Mouse (Mus musculus) thymus, postnatal 0 days (tissue): ENCODE measurements around the gene Rhpn2. TPM values are rescaled to one million over a fixed set of nuclear protein-coding genes. Genes with fewer than 3 reads are reported as not detected.

Experiments
- DNase-seq: peaks from one replicate; pipeline ENCODE4 v3.0.0-alpha.2; 2015; ENCODE audit warnings: low spot score
- polyA plus RNA-seq: library from polyadenylated mRNA; unstranded; fragments of >200 nt; fragmentation: Nextera tagmentation; extraction: Ambion mirVana; gene quantifications from 2 replicates; pipeline ENCODE4 v1.2.1, GENCODE M21; 2015

Gene Rhpn2
- polyA plus RNA-seq, 1 experiment from 2014 or later = 1.2 TPM

DNA sequence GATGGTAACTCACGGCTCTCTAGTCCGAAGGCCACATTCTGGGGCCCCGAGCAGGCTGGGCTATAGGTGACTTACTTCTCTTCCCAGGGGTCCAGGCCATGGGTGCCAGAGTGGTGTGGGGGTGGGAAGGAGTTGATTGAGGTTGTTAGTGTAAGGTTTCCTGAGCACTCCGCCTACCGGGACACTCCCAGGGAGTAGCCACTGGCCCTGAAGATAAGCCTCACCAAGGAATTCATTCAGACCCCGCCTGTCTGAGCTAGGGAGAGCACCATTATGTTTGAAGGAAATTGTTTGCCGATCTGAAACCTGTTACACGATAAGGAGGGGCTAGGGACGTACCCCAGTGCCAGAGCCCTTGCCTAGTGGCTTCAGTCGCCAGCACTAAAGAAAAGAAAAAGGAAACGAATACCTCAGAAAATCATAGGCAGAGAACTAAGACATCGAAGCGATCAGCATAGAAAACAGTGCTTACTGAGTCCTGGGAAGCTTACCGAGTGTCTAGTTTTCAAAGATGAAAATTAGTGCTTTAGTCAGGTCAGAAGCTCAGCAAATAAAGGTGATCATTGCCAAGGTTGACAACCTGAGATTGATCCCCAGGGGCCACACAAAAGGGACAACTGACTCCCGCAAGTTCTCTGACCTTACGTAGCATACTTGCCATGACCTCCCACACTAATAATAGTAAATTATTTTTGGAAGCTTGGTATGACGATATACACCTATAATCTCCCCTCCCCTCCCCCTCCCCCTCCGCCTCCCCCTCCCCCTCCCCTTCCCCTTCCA is 14.1 kb downstream of the Rhpn2 start:
- DNase-seq = no peak

DNA sequence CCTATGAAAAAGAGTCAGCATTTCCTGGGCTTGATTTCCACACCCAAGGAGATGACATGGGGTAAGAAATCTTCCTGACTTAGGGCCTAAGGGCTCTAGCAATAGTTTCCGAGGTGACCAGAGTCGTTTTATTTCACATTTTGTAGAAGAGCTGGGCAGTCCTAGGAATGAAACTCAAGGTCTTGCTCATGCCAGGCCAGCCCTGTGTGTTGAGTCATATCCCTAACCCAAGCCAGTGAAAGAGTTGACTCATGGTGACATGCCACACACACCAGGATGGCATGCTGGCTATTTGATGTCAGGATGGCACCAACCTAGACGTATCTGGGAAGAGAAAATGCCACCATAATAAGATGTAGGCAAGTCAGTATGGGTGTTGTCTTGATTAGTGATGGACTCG is 15.1 kb downstream of the Rhpn2 start:
- no peak for DNase-seq

DNA sequence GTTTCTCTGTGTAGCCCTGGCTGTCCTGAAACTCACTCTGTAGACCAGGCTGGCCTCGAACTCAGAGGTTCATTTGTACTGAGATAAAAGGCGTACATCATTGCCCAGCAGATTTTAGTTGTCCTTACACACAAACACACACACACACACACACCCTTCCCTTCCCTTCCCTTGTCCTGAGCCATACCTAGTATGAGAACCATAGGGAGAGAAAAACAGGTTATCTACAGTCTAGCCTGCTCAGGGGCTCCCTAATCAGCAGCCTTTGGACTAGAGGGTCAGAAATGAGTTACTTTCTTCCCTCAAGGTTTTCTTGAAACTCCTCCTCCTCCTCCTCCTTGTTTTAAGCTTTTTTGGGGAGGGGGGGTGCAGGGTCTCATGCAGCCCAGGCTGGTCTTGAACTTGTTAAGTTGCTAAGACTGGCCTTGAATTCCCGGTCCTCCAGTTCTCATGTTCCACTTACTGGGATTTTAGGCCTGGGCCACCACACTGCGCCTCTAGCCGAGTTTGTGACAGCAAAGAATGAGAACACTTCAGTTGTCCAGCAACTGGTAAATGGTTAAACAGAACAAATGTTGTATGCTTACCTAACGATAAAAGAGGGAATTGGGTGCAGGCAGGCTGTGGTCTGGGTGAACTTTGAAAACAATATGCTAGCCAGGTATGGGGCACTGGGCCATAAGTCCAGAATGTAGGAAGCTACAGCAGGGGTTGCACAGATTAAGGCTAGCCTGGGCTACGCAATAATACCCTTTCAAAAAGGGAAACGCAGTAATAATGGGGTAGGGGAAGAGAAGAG is 16.1 kb downstream of the Rhpn2 start:
- no peak for DNase-seq

DNA sequence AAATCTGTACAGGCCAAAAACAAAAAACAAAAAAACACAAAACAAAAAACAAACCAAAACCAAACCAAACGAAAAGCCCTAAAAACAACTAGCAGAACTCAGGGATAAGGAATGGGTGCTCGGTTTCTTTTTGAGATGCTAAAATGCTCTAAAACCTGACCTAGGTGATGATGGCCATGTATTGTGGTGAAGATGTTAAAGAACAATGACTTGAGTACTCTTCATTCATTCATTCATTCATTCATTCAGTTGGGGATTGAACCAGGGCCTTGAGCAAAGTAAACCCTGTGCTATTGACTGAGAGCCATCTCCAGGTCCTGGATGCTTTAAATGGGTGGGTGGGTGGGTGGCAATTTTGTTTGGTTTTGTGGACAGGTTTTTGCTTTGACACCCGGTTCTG is 17.2 kb downstream of the Rhpn2 start:
- no peak for DNase-seq

DNA sequence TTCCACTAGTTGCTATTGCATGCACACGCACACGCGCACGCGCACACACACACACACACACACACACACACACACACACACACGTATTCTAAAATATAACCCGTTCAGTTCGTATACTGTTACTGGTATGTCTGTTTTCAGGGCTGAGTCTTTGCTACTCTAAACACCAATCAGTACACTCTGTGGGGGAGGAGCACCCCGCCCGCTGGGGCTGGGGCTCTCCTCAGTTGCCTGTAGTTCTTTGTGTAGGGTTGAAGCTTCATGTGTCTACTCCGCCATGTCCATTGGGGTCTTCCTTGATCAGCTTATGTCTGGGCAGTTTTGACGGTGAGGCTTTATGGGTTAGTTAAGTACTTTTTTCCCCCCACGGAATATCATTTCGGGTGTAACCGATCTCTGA is 19.3 kb downstream of the Rhpn2 start:
- DNase-seq = no peak

DNA sequence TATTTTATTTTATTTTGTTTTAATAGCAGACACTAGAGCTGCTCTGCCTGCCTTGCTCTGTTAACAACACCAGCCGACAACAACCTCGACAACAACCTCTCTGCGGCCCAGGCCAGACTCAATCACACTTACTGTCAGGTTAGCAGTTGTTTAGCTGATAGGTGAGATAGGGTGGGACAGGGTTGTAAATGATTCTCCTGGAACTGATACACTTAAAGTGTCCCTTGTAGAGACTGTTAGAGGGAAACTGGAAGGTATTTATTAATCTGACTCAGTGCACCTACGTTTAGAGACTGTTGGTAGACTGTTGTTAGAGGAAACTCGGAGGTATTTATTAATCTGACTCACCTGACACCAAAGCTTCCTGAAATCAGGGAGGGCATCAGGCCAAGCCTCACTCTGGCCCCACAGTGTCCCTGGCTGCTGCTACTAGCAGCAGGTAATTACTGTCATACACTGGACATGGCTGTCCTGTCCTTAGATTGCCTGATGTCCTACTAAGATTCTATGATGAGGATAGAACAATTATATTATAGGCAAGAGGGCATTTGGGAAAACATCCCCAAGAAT is 21.4 kb downstream of the Rhpn2 start:
- DNase-seq = no peak

DNA sequence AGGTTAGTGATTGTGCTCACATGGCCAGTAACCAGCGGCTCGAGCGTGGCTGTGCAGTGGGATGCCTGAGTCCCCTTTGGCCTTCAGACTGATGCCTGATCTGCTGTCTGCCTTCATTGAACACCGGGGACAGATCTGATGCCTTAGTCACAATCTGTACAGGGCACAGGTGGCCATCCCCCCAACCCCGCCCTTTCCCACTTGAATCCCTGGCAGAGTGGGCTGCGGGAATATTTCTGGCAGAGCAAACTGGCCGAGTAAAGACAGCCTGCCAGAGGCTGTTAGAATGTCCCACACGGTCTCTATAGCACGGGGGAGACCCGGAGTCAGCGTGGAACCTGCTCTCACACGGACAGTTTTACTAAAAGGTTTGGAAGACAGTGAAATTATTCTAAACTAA is 23.7 kb downstream of the Rhpn2 start:
- DNase-seq = no peak

DNA sequence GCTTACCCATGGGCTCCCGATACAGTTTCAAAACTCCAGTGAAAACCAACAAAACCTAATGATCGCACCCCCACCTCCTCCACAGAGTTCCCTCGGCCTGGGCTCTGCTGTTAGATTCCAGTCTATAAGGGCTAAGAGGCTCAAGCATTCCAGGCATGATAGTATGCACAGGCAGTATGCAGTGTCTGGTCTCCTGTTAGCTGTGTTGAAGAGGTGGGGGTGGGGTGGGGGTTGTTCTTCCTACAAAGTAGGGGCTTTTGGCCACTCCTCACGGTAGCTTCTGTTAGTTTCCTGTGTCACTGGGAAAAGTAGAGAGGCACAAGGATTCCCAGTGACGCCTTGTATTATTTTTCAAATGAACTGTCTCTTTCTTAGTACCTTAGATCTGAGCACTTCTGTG is 28.3 kb downstream of the Rhpn2 start:
- no peak for DNase-seq

DNA sequence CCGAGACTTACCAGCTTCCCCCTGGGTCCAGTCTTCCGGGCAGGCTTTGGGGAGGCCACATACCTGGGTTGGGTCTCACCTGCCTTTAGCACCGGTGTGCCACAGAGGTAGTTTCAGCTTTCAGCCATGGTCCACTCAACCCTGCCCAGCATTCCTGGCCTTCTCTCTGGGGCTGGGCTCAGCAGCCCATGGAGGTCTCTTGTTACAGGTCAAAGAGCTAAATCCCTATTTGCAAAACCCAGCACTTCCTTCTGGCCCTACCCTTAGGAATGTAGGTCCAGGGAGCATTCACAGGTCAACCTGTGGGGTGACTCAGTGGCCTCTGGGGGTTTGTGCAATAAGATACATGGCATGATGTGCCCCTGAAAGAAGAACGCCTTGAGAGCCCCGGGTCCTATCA is 28.9 kb downstream of the Rhpn2 start:
- DNase-seq = no peak

DNA sequence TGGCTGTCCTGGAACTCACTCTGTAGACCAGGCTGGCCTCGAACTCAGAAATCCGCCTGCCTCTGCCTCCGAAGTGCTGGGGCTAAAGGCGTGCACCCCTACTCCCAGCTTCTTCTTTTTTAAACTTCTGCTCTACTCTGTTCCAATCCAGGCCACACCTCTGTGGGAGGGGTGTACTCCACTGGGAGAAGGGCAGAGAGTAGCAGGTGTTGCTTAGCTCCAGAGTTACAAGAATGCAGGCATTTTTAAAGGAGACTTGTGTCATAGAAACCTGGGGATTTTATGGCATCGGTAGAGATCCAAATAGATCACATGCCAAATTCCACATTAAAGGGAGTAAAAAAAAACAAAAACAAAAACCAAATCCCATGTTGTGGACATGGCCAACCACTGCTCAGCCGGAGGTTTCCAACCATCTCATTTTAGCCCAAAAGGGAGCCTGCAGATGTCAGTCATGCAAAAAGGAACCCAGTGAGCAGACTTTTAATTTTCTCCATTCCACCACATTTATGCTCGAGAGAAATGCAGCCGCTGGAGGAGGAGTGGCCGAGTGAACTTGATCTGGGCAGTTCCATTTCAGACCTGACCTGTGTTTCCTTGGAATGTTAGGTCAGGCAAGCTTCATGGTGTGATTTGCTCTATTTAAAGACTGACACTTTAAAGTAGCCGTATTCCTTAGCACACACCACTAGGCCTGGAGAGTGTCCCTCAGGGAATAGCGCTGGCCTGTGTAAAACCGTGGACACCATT is 31.4 kb downstream of the Rhpn2 start:
- no peak for DNase-seq

DNA sequence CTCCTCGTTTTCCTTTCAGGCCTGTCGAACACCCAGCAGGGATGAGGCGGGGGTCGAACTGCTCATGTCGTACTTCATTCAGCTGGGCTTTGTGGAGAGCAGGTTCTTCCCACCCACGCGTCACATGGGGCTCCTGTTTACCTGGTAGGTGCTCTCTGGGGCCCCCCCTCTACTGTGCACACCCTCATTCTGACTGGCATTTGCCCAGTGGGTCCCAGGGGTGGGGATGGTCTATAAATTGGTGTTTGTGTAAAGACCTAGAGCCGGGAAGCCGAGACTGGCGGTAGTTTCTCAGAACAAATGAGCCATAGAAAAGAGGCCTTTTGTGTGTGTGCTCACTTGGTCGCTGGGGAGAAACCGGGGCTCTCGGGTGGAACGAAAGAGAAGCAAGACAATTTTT is 37.1 kb downstream of the Rhpn2 start:
- no peak for DNase-seq

DNA sequence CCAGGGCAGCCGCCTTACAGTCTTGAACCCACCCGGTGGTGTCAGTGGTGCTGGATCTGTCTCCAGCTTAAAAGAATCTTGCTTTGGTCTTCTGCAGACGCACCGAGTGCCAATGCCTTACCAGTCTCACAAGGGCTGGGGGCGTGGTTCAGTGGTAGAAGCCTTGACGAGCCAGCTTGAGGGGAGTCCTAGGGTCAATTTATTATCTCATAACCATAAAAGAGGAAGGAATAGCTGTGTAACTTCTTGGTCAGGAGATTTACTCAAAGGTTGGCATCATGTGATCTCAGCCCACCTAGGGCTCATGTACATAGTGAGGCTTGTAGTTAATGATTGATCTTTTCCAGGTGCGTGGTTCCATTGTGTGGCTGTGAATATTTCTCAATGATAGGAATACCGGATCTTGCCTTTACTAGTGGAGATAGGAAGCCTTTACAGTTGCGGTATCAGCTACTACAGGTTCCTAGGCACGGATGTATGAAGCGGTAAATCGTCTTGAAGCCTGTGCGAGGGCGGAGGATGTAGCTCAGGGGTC is 38.6 kb downstream of the Rhpn2 start:
- no peak for DNase-seq

DNA sequence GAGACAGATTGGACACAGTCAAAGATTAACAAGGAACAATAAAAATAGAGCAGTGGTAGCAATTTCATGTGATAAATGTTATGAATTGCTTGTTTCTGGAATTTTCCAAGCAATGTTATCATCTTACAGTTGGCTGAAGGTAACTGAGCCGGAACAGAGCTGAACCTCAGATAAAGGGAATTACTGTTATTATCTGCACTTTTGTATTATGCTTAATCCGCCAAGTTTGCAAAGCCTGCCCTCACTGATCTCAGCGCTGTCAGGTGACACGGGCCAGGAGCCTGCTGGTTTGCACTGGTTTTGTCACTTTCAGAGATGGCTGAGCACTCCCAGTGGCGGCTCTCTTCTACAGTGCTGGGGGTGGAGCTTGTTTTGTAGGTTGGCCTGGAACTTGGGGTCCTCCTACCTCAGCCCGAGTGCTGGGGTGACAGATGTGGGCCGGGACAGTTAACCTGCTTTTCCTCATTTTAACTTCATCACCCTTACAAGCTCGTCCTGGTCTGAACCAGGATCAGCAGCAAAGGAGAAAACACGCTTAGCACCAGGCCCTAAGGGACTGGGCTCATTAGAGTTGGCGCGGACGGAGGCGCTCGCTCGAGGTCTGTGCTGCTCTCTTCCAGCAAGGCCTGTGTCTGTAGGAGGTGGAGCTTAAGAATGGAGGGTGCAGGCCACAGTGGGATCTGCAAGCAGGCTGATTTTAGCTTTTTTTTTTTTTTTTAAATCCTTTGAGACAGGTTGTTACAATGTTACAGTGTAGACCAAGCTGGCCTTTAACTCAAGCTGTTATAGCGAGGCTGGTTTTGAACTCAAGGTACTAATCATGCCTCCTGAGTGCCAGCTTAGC is 39.4 kb downstream of the Rhpn2 start:
- DNase-seq = no peak

DNA sequence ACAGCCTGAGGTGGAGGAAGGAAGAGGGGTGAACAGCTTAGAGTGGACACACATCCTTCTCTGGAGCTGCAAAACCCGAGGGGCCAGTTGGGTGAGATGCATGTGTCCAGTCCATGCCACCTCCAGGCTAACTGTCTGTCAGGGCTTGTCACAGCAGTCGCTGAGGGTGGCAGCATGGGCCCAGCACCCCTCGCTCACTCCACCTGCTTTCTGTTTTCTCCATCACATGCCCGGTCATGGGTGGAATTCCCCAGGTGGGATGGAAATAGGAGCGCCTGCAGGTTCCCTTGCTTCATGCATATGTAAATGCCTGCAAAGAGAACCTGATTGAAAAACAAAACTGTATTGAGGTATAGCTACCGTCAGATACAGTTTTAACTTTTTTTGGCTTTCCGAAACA is 40.3 kb downstream of the Rhpn2 start:
- DNase-seq = no peak

DNA sequence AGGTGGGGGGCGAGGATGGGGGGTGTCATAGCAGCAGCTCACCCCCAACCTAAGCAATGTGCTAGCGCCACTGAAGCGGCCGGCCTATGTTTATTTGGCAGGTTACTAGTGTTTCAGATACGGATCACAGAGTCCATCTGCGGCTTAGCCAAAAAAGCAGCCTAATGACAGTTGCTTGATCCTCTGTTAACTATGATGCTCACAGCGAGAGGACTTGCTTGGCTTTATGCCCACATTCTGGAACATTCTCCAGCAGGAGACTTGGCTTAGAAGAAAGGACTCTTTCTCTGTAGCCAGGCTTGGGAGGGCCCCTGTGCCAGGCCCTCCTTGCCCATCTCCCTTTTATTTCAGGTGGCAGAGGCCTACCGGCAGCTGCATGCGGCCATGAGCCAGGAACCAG is 42.7 kb downstream of the Rhpn2 start:
- no peak for DNase-seq

DNA sequence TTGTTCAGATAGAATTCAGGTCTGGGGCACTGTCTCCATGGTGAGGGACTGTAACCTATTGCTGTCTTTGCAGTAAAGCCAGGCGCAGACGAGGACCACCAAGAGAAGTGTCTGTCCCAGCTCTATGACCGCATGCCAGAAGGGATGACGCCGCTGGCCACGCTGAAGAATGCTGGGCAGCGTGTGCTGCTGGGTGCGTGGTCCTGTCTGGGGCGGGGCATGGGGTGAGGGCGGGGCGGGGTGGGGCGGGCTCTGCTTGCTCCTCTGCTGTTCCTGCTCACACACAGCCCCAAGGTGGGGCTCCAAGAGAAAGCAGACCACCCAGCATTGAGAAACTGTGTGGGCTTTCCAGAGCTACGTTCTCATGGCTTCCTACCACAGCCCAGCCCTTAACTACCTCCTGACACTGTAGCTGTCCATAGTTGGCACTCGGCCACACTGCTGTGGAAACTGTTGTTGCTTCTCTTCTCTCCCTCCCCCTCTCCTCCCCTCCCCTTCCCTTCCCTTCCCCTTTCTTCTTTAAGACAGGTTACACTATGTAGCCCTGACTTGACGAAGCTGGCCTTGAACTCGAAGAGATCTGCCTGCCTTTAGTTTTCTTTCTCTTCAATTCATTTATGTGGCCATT is 45.6 kb downstream of the Rhpn2 start:
- no peak for DNase-seq

DNA sequence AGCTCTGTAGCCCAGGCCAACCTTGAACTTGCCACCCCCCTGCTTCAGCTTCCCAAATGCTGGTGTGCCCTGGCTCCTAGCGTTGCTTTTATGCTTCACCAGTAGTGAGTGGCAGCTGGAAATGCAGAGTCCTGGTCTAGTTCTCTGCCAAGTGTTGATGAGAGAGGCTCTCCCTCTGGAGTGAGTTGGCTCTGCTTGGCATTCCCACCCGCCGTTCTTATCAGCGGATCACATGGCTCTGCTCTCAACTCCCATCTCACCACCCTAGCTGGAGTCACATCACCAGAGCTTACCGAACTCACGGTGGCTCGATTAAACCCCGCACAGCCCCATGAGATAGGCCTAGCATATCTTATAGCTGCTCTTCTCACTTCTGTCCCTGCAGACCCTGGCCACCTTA is 46.4 kb downstream of the Rhpn2 start:
- DNase-seq = no peak

DNA sequence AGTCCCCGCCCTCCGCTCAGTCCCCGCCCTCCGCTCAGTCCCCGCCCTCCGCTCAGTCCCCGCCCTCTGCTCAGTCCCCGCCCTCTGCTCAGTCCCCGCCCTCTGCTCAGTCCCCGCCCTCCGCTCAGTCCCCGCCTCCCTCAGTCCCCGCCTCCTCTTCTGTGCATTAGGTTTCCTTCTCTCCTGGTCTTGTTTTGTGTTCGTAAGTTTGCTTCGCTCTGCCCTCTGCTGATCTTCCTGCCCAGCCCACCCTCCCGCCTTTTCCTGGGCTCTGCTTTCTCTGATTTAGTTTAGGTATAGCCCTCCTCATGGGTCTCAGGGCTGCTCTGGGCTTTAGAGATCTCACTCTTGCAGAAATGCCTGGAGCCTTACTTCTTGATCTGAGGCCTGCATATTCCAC is 47.9 kb downstream of the Rhpn2 start:
- DNase-seq = no peak

DNA sequence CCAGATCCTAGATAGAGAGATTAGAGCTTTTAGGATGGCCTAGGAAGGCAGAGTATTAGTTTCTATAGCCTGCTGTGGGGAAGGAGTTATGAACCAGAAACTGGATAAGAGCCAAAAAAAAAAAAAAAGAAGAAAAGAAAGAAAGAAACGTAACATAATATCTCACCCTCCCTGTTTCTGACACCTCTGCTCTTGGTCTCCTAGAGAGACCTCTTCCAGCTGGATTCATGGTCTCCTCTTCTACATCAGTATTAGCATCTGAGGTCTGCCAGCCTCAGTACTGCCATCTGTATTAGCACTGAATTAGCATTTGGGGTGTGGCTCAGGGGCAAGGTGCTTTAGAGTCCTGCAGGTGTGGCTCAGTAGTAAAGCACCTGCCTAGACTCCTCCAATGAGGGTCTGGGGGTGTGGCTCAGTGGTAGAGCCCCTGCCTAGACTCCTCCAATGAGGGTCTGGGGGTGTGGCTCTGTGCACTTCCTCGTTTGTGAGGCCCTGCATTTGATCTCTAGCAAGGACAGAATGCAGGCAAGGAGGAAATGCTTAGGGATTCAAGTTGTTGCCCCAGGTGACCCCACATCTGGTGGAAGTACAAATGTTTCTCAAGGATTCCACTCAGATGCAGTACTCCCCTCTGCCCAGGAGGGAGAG is 48.9 kb downstream of the Rhpn2 start:
- no peak for DNase-seq

DNA sequence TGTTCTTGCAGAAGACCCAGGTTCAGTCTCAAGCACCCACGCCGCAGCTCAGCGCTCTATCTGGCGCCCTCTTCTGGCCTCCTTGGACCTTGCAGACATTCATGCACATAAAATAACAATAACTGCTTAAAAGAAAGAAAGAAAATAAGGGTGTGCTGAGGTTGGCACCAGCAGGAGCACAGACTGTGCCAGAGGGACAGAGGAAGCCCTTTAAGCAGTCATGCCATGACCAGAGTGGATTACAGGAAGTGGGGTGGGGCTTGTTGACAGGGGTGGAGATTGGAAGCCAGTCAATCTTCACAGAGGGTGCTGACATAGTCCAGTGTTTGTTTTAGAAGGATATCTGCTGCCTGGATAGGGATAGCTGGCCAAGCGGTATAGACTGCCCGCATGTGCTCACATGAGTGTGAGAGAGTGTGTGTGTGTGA is 52.6 kb downstream of the Rhpn2 start:
- DNase-seq = peak; percentile 27
